Mouse (Mus musculus): ENCODE measurements at regions not wholly inside any gene's neighbourhood (a gene's known extent, or its start where the extent isn't known, plus 50 kb on each side); places are given as distances from the start of the nearest gene placed in this dataset.

GRCm38 (mm10) chr4:152690766-152691165, 213.1 kb upstream of the Kcnab2 start:
- TF ChIP-seq CTCF (IDR thresholded peaks at IDR 0.05; ENCODE audit: control insufficient read depth, insufficient read depth, low read length) = no peak
- TF ChIP-seq POLR2A (IDR thresholded peaks at IDR 0.05; ENCODE audit: borderline replicate concordance, control insufficient read depth, low read depth, low read length) = no peak
